Mouse (Mus musculus): ENCODE results near the gene Il24.

Il24 gene

GRCm38 (mm10) chr1:130854819-130855218 lies 32.4 kb downstream of the Il24 start:
- DNase-seq (ENCODE audit: low read depth, low spot score) = no peak

- no peak for DNase-seq (ENCODE audit: low read depth, low spot score)
Measured at GRCm38 (mm10) chr1:130850405-130850804, 36.8 kb downstream of the Il24 start.

DNA sequence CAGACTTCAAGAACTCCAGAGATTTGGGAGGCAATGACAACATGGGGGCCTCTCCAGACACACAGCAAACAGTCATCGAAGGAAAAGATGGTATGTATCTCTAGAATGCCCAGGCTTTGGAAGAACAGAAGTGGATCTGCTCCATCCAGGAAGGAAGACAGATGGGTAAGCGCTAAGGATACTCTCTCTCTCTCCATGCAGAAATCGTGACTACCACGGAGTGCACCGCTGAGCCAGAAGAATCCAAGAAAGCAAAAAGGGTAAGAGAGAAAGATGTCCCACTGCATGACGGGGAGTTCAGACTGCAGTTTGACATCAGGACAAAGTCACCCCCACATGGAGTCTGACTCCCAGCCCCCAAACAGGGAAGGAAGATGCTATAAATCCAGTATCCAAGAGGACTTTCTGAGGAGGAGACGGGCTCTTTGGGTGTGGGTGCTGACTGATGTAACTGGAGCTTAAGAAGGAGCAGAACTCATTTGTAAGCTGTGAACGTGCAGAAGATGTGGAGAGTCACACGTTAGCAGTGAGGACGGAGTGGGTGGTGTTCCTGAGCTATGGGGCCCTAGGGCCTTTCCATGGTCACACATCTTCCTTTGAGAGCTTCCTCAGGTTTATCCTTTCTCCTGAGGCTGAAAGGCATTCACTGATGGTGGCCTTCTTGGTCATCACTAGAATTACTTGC lies 37.6 kb downstream of the Il24 start:
- no peak for DNase-seq (ENCODE audit: low read depth, low spot score)

DNA sequence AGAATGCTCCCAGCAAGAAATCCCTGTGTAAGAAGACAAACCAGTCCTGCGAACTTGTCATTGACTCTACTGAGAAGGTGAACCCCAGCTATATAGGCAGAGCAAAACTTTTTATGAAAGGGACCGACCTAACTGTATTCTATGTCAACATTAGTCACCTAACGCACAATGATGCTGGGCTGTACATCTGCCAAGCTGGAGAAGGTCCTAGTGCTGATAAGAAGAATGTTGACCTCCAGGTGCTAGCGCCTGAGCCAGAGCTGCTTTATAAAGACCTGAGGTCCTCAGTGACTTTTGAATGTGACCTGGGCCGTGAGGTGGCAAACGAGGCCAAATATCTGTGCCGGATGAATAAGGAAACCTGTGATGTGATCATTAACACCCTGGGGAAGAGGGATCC lies 42.7 kb downstream of the Il24 start:
- DNase-seq (ENCODE audit: low read depth, low spot score) = no peak

- no peak for DNase-seq (ENCODE audit: low read depth, low spot score)
Measured at GRCm38 (mm10) chr1:130841621-130842020, 45.6 kb downstream of the Il24 start.

GRCm38 (mm10) chr1:130840599-130841379 lies 46.5 kb downstream of the Il24 start:
- DNase-seq (ENCODE audit: low read depth, low spot score) = no peak

DNA sequence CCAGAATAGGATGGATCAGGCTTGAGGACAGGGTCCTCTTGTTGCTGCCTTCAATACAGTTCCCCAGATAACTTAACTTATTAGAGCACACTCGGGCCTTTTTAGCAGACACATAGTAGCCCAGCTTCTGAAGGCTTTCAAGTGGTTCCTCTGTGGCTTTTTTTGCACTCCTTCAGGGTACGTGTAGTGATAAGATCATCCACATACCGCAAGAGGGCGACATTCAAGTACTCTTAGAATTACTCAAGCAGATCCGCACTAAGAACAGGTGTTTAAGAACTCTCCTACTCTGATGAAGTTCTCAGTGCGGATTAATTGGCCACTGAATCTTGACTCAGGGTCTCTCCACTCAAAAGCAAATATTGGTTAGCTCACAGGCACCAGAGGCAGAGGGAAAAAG lies 49.0 kb downstream of the Il24 start:
- DNase-seq (ENCODE audit: low read depth, low spot score) = no peak

- DNase-seq (ENCODE audit: low read depth, low spot score) = no peak
Measured at GRCm38 (mm10) chr1:130835161-130835936, 51.9 kb downstream of the Il24 start.

DNA sequence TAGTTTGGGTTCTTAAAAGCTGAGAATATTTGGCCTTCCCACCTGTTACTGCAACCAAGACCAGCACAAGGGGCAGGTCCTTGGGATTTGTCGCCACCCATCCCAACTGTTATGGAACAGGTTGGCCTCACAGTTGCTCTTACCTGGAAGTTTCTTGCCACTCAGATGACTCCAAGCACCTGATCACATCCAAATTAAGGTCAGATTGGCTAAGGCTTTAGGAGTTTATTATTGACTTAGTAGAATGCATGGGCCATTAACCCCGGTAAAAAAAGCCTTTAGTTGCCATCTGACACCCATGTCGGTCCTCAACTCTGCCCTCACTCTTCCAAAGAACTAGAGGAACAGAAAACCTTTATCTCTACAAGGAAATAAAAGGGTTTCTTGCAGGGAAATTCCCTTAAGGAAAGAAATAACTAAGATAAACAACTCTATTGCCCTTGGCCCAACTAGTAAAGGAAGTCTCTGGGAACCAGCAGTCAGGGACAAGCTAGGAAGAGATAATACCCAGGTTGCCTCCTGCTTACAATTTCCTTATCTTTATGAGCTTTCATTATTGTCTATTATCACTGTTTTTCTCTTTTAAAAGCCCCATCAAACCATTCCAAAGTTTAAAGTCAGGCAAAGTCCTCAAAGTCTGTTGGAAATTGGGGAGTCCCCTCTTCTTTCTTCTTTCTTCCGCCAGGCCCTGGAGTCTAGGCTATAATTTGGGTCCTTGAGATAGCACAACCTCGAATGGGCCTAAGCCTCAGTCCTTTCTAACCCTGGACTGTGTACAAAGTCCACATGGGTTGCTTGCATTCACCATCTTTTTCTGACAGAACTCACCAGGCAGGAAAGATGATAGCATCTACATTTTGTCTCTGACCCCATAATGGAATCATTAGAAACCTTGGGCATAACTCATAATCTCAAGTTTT lies 54.8 kb downstream of the Il24 start:
- no peak for DNase-seq (ENCODE audit: low read depth, low spot score)

Measured in WW6 (cell line).